Mouse (Mus musculus) forebrain, embryonic 16.5 days (tissue): ENCODE measurements around the gene R3hdm2. TPM values are rescaled to one million over a fixed set of nuclear protein-coding genes. Genes with fewer than 3 reads are reported as not detected.

Experiments
- ATAC-seq: fragments of 200-750 bp; cut with Nextera tagmentation; 2 replicates; pipeline ENCODE4 v1.8.0; 2017; ENCODE audit warnings: mild to moderate bottlenecking, moderate library complexity
- H3K27ac ChIP-seq: fragments of 300-500 bp; sonication (generic); 2 replicates; pipeline ENCODE4 v1.5.1; 2014; ENCODE audit warnings: low read length, control low read depth
- H3K27me3 ChIP-seq: fragments of 300-500 bp; sonication (generic); replicated peaks from 2 replicates; pipeline ENCODE4 v1.6.1; 2014; ENCODE audit warnings: low read length; ENCODE audit not compliant: control insufficient read depth, insufficient read depth
- H3K36me3 ChIP-seq: fragments of 300-500 bp; sonication (generic); 2 replicates; pipeline ENCODE4 v1.6.1; 2014; ENCODE audit not compliant: control insufficient read depth, insufficient read depth
- H3K4me1 ChIP-seq: fragments of 300-500 bp; sonication (generic); replicated peaks from 2 replicates; pipeline ENCODE4 v1.6.1; 2014; ENCODE audit warnings: low read length; ENCODE audit not compliant: control insufficient read depth, insufficient read depth
- H3K4me2 ChIP-seq: fragments of 300-500 bp; sonication (generic); 2 replicates; pipeline ENCODE4 v1.6.1; 2014; ENCODE audit warnings: mild to moderate bottlenecking, low read length, control low read depth
- H3K4me3 ChIP-seq: fragments of 300-500 bp; sonication (generic); replicated peaks from 2 replicates; pipeline ENCODE4 v1.5.1; 2014; ENCODE audit warnings: mild to moderate bottlenecking, low read length, control low read depth
- H3K9ac ChIP-seq: fragments of 300-500 bp; sonication (generic); replicated peaks from 2 replicates; pipeline ENCODE4 v1.6.1; 2014; ENCODE audit warnings: low read depth, low read length, control low read depth
- H3K9me3 ChIP-seq: fragments of 300-500 bp; sonication (generic); 2 replicates; pipeline ENCODE4 v1.6.1; 2016; ENCODE audit warnings: low read length; ENCODE audit not compliant: control insufficient read depth
- WGBS: fragments of 180-500 bp; shearing (Covaris S2); extraction: QIAGEN DNeasy Blood & Tissue Kit; methylation state at CpG from one replicate; pipeline ENCODE4 v1.1.7; 2014; 5-methylcytosine and 5-hydroxymethylcytosine counted together
- polyA plus RNA-seq: library from polyadenylated mRNA; unstranded; fragments of >200 nt; fragmentation: Nextera tagmentation; extraction: Ambion mirVana; gene quantifications from 2 replicates; pipeline ENCODE4 v1.2.1, GENCODE M21; 2015

Gene R3hdm2
- polyA plus RNA-seq, 1 experiment from 2014 or later: 37.5 TPM

DNA sequence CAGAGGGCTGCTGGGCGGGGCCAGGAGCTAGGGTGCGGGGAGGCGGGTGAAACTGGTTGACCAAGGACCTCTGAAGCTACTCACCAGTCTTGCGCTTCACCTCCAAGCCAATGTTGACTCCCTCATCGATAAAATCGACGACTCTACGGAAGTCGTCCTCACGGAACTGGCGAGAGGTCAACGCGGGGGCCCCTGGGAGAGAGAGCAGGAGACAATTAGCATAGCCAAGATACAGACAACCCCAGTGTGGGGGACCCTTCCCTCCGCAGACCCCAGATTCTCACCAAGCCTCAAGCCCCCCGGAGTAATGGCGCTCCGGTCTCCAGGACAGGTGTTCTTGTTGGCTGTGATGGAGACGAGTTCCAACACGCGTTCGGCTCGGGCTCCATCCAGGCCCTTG is 137.8 kb downstream of the R3hdm2 start:
- Histone ChIP-seq H3K4me1 (peaks cover 30% of the 10 kb centered on the region), H3K9me3 (no peaks in the 10 kb centered on the region), H3K36me3 (peaks cover 2% of the 10 kb centered on the region; the same call in 1 of the 2 replicates), H3K27me3 (peaks cover 13% of the 10 kb centered on the region), H3K4me3 (no peak overlapping the region), H3K27ac (no peak overlapping the region), H3K9ac (no peak overlapping the region), H3K4me2 (no peak overlapping the region)
- 95% methylated on average over 22 of the region's 22 CpGs for WGBS
- no peak for ATAC-seq

DNA sequence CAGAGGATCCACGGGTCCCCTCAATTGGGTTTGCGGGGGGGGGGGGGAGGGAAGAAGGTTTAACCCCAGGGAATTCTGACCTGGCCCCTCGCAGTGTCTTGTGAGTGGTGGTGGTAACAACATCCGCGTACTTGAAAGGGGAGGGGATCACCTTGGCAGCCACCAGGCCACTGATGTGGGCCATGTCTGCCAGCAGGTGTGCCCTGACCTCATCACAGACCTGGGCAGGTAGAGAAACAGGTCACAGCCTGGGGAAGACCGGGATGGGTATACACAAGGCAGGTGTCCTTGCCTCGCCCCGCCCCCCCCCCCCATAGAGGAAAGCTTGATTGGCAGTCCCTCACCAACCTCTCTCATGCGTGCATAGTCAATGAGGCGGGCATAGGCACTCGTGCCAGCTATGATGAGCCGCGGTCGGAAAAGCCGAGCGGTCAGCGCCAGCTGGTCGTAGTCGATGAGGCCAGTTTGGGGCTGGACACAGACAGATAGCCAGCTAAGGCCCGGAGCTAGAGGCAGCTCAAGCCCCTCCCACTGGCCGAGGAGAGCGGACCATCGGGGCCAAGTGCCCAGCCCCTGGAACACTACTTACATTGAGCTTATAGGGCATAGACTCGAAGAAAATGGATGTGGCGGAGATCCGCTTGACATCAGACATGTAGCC is 139.0 kb downstream of the R3hdm2 start:
- no peak overlapping the region for H3K4me2 ChIP-seq
- no peak overlapping the region for H3K4me3 ChIP-seq
- no peak for ATAC-seq
- H3K27ac ChIP-seq: no peak overlapping the region
- WGBS: 96% methylated on average over 25 of the region's 26 CpGs
- no peak overlapping the region for H3K9ac ChIP-seq
- H3K4me1 ChIP-seq: peaks cover 18% of the 10 kb centered on the region
- H3K36me3 ChIP-seq: peaks cover 2% of the 10 kb centered on the region; the same call in 1 of the 2 replicates
- H3K27me3 ChIP-seq: peaks cover 16% of the 10 kb centered on the region
- H3K9me3 ChIP-seq: no peaks in the 10 kb centered on the region

DNA sequence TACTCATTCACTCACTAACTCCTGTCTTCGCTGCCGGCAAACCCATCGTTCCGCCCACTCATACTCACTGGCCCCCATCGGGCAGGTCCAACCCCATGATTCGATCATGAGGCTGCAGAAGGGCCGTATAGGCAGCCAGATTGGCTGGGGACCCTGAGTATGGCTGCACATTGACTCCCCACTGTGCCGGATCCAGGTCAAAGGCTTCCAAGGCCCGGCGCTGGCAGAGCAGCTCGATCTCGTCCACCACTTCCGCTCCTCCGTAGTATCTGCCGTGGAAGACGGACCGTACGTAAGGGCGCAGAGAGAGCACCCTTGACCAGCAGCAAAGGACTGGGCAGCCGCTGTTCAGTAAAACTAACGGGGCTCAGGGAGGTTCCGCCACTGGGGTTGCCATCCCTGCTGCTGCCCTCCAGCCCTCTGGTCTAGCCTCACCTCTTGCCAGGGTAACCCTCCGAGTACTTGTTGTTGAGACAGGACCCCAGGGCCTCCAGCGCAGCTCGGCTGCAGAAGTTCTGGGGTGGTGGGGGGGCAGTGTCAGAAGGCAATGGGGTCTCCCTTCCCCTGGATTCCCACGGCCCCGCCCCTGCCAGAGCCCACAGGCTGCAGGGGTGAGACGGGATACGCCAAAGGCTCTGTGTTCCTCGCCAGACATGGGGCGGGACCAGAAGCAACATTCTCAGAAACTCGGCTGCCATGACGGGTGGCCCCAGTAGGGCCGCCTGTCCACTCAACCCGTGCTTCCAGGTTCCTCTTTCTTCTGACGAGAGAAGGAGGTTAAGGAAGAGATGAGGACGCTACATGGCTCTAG is 140.0 kb downstream of the R3hdm2 start:
- Histone ChIP-seq H3K27me3 (peaks cover 14% of the 10 kb centered on the region), H3K4me2 (no peak overlapping the region), H3K9ac (no peak overlapping the region), H3K9me3 (no peaks in the 10 kb centered on the region), H3K36me3 (peaks cover 2% of the 10 kb centered on the region; the same call in 1 of the 2 replicates), H3K27ac (no peak overlapping the region), H3K4me3 (no peak overlapping the region), H3K4me1 (peaks cover 23% of the 10 kb centered on the region)
- WGBS: 93% methylated on average over 36 of the region's 37 CpGs
- ATAC-seq: no peak

DNA sequence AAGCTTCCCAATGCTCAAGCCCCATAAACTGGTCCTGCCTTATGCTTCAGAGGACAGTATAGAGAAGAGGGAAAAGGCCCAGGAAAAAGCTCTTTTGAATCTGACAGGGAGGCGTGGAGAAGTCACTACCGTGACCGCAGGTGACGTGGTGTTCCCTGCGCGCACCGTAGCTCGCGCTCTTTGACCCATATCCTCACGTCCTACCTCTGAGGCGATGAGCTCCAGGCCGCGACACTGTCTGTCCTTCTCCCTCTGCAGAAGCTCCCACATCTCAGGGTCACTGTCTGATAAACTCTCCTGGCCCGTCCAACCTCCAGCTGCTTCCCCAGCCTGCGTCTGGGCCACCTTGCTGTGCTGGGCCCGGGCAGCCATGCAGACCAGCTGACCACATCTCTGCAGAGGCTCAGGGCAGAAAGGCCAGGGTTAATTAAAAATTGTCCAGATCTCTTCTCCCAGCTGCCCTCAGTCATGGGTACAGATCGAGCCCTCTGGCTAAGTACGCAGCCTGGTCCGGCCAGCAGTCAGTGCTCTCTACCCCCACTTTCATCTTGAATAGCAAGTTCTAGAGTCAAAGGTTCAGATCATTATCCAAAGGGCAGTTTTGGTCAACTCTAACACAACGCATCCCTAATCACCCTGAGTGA is 140.7 kb downstream of the R3hdm2 start:
- Histone ChIP-seq H3K36me3 (peaks cover 2% of the 10 kb centered on the region; the same call in 1 of the 2 replicates), H3K9me3 (no peaks in the 10 kb centered on the region), H3K4me2 (no peak overlapping the region), H3K9ac (peak overlapping the region; percentile 39), H3K27ac (no peak overlapping the region), H3K4me3 (no peak overlapping the region), H3K27me3 (peaks cover 10% of the 10 kb centered on the region), H3K4me1 (peaks cover 27% of the 10 kb centered on the region)
- ATAC-seq: no peak
- 92% methylated on average over 20 of the region's 20 CpGs for WGBS

DNA sequence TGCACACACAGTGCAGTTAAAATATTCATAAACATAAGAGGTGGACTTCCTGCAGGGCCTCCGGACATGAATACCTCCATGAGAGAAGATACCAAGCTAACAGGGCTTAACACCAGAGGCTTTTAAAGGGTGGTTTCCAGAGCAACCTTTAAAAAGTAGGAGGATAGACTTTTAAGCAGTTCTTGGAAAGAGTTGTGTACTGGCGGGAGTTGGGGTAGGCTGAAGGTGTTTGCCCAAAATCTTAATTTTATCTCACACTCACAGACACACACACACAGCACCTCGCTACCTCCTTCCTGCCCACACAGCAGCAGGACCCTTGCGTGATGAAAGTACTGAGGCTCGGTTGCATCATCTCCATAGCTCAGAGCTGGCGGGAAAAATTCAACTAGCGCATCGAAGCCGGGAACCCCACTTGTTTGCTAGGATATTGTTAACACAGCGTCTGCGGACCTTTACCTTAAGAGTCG is 141.5 kb downstream of the R3hdm2 start:
- WGBS: 7% methylated on average over 12 of the region's 12 CpGs
- Histone ChIP-seq H3K9ac (peak overlapping the region; percentile 39), H3K27me3 (peaks cover 16% of the 10 kb centered on the region), H3K4me1 (peaks cover 33% of the 10 kb centered on the region), H3K36me3 (peaks cover 2% of the 10 kb centered on the region; the same call in 1 of the 2 replicates), H3K27ac (no peak overlapping the region), H3K4me3 (peak overlapping the region; percentile 48), H3K9me3 (no peaks in the 10 kb centered on the region), H3K4me2 (peak overlapping the region; percentile 58)
- no peak; the same call in 1 of the 2 replicates for ATAC-seq

DNA sequence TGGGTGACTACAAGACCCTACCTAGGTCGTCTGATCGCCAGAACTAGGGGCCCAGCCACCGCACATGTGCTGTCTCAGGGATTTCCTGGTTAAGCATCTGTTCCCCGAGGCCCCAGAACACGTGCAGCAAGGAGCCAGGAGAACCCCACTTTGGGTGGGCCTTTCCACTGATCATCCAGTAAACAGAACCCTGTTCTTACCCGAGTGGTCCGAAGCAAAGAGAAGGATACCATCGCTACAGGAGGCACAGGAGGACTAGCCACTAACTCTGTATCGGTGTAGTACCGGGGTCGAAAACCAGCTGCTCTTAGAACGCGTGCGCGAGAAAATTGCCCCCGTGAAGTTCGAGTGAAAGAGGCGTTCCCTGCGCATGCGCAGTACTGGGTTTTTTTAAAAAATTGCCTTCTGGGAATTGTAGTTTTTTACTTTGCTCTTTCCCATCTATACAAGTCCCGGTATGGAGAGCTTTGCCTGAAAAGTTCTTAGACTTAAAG is 142.0 kb downstream of the R3hdm2 start, which contains the start of gene Shmt2:
TSS of gene Shmt2 (minus strand) at position 357 of the 494 bp plus-strand sequence.
- no peaks in the 10 kb centered on the region for H3K9me3 ChIP-seq
- H3K4me1 ChIP-seq: peaks cover 36% of the 10 kb centered on the region
- peak; percentile 77 for ATAC-seq
- peak within 1 kb of the TSS; percentile 58 for H3K4me2 ChIP-seq
- under 1% methylated on average over 21 of the region's 21 CpGs for WGBS
- H3K27ac ChIP-seq: no peak within 1 kb of the TSS
- peak within 1 kb of the TSS; percentile 39 for H3K9ac ChIP-seq
- H3K27me3 ChIP-seq: peaks cover 18% of the 10 kb centered on the region
- H3K36me3 ChIP-seq: peaks cover 2% of the 10 kb centered on the region; the same call in 1 of the 2 replicates
- H3K4me3 ChIP-seq: peak within 1 kb of the TSS; percentile 48

DNA sequence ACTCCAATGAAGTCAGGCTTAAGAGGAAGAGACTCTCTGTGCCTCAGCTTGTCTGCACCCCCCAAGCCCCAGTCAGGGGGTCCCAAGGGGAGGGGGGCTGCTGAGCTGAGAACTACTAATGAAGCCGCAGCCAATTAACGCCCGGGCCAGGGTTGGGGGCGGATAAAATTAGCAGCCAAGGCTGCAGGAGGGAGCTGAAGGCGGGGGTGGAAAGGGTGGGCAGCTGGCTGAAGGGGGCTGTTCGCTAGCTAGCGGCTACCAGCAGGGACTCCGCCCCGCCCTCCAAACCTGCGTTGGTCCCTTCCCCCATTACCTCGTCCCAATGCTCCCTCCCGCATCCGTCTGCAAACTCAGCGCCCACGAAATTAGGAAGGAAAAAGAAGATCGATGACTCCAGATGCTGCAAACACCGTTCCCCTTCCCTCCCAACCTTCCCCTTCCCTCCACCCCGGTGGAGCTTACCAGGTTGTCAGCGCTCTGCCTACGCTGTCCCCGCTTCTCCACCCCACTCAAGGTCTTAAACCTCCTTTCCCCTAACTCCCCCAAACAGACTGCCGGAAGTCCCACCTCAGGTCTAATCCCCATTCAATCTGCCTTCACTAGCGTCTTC is 144.6 kb downstream of the R3hdm2 start:
- H3K27ac ChIP-seq: no peak overlapping the region
- H3K9ac ChIP-seq: no peak overlapping the region
- 2% methylated on average over 22 of the region's 23 CpGs for WGBS
- peaks cover 46% of the 10 kb centered on the region for H3K4me1 ChIP-seq
- no peak overlapping the region for H3K4me3 ChIP-seq
- no peaks in the 10 kb centered on the region for H3K36me3 ChIP-seq
- H3K27me3 ChIP-seq: peaks cover 40% of the 10 kb centered on the region
- ATAC-seq: no peak
- no peaks in the 10 kb centered on the region for H3K9me3 ChIP-seq
- H3K4me2 ChIP-seq: no peak overlapping the region

DNA sequence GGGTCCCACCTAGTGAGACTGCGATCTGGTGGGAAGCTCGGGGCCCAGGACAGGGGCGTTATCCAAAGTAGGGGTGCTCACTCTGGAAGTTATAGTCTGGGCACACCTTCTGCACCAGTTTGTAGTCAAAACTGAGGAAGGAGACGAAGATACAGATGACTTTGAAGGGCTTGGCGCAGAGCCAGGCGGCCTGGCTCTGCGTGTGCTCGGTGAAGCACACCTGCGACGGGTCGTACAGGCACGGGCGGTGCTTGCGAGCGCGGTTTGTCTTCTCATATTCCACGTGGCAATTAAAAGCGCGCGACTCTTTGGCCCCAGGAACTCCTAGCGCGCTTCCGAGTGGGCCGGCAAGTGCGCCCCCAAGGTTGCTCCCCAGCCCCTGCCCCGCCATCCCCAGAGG is 145.9 kb downstream of the R3hdm2 start:
- no peaks in the 10 kb centered on the region for H3K9me3 ChIP-seq

More for the DNA sequence above, 145.9 kb downstream of the R3hdm2 start:
- no peak overlapping the region for H3K27ac ChIP-seq
- no peak overlapping the region for H3K4me3 ChIP-seq
- H3K9ac ChIP-seq: 0 out of 2 replicates have a peak overlapping the region, but pooled peaks have one; percentile 7
- peaks cover 51% of the 10 kb centered on the region for H3K4me1 ChIP-seq
- ATAC-seq: no peak
- no peaks in the 10 kb centered on the region for H3K36me3 ChIP-seq
- H3K27me3 ChIP-seq: peaks cover 48% of the 10 kb centered on the region
- peak overlapping the region; percentile 31 for H3K4me2 ChIP-seq
- WGBS: 2% methylated on average over 26 of the region's 26 CpGs
